Mouse (Mus musculus): ENCODE measurements around the gene Tpx2. TPM values are rescaled to one million over a fixed set of nuclear protein-coding genes. Genes with fewer than 3 reads are reported as not detected.
A peak's percentile ranks its signal among the peaks of the same experiment; 100 is the strongest.

Gene Tpx2
- polyA plus RNA-seq, 1 experiment = 0.39 TPM

DNA sequence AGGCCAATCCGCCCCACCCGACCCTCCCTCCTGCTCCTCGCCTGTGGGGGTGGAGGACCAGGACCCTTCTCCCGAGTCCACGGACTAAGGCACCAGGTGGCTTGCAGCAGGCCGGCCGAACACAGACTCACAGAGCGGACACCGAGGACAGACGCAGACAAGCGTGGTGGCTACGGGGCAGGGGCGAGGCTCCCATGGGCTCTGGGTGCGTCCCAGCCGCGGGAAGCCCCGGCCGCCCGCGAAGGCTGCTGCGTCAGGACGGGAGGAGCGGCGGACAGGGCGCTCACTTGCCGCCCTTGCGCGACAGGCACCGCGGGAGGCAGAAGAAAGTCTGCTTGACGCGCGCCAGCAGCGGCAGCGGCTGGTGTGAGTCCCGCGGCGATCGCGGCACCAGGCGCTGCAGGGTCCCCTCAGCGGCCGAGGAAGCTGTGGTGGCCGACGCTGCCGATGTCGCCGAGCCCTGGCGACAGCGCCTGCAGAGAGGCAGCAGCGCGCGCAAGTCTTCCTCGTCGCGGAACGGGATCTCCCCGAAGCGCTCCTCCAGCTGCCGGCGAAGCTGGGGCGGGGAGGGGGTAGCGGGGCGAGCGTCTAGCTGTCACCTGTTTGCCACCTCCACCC lies 95.2 kb downstream of the Tpx2 start:
- H3K27ac ChIP-seq (ENCODE audit: insufficient read depth, low read depth, low read length) = no peak overlapping the region
- H3K4me1 ChIP-seq (ENCODE audit: control insufficient read depth, insufficient read depth, low read length) = no peaks in the 10 kb centered on the region
- H3K4me3 ChIP-seq (ENCODE audit: insufficient read depth, low read depth, low read length) = 0 out of 2 replicates have a peak overlapping the region, but pooled peaks have one; percentile 7
- no peaks in the 10 kb centered on the region for H3K27me3 ChIP-seq (replicated peaks; ENCODE audit: control insufficient read depth, insufficient read depth, low read length)
- WGBS = 3% methylated on average over 65 of the region's 65 CpGs
- TF ChIP-seq POLR2A (IDR thresholded peaks at IDR 0.05; ENCODE audit: low read depth, low read length) (no peak), CTCF (conservative IDR thresholded peaks at IDR 0.05; ENCODE audit: insufficient read depth, insufficient read length, low read depth, low read length) (no peak)
- no peak for DNase-seq
- H3K36me3 ChIP-seq (ENCODE audit: control insufficient read depth, insufficient read depth, low read length) = no peaks in the 10 kb centered on the region

DNA sequence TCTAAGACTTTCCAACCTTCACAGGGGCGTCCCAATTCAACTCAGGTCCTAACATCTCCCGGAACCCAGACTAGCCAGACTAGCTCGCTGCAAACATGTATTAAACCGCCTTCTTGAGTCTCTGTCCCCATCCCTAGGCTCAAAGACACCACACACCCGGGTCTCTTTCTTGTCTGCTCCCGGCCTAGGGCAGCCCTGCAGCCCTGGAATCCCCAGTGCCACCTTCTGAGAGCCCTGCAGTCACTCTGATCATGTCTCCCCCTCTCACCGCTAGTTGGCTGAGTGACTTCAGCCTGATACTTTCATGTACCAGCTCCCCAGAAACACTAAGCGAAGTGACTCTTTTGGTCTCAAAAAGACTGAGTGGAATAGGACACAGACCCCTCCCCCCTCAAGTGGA lies 95.8 kb downstream of the Tpx2 start:
- no peak for TF ChIP-seq CTCF (conservative IDR thresholded peaks at IDR 0.05; ENCODE audit: insufficient read depth, insufficient read length, low read depth, low read length)
- TF ChIP-seq POLR2A (IDR thresholded peaks at IDR 0.05; ENCODE audit: low read depth, low read length) = no peak
- no peak for DNase-seq
- Histone ChIP-seq H3K4me3 (ENCODE audit: insufficient read depth, low read depth, low read length) (no peak overlapping the region), H3K4me1 (ENCODE audit: control insufficient read depth, insufficient read depth, low read length) (no peaks in the 10 kb centered on the region), H3K27ac (ENCODE audit: insufficient read depth, low read depth, low read length) (no peak overlapping the region), H3K36me3 (ENCODE audit: control insufficient read depth, insufficient read depth, low read length) (no peaks in the 10 kb centered on the region), H3K27me3 (replicated peaks; ENCODE audit: control insufficient read depth, insufficient read depth, low read length) (no peaks in the 10 kb centered on the region)
- 15% methylated on average over 8 of the region's 8 CpGs for WGBS

DNA sequence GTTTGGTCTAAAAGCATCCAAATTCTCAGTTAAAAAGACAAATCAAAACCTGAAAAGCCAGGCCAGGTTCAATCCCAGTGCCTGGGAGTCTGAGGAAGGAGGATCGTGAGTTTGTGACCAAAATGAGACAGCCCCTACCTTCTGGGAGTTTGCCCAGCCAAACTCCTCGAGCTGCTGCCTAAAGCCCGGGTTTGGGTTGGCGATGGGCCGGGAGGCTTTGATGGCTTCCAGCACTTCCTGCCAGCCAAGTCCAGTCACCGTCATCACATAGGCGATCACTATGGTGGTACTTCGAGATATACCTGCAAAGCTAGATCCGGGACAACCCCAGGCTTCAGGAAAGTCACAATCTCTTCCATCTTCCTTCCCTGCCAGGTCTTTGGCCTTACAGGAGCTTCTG lies 96.2 kb downstream of the Tpx2 start:
- WGBS = 68% methylated on average over 9 of the region's 9 CpGs
- Histone ChIP-seq H3K27me3 (replicated peaks; ENCODE audit: control insufficient read depth, insufficient read depth, low read length) (no peaks in the 10 kb centered on the region), H3K27ac (ENCODE audit: insufficient read depth, low read depth, low read length) (no peak overlapping the region), H3K4me3 (ENCODE audit: insufficient read depth, low read depth, low read length) (no peak overlapping the region), H3K4me1 (ENCODE audit: control insufficient read depth, insufficient read depth, low read length) (no peaks in the 10 kb centered on the region), H3K36me3 (ENCODE audit: control insufficient read depth, insufficient read depth, low read length) (no peaks in the 10 kb centered on the region)
- TF ChIP-seq CTCF (conservative IDR thresholded peaks at IDR 0.05; ENCODE audit: insufficient read depth, insufficient read length, low read depth, low read length) (no peak), POLR2A (IDR thresholded peaks at IDR 0.05; ENCODE audit: low read depth, low read length) (no peak)
- no peak for DNase-seq

Other genes with a start within 250 kb of the Tpx2 start
- gene Defb45, start 248.6 kb upstream of the Tpx2 start, polyA plus RNA-seq (2012; rRNA removed) = not detected in 2 replicates
- gene Defb36, start 243.6 kb upstream of the Tpx2 start, polyA plus RNA-seq (2012; rRNA removed) = 0.27 and 0.52 TPM in 2 replicates
- gene Defb25, start 224.9 kb upstream of the Tpx2 start, polyA plus RNA-seq (2012; rRNA removed) = 1.0 TPM in 1 of 2 replicates, not detected in the other
- gene Rem1, start 221.0 kb upstream of the Tpx2 start, polyA plus RNA-seq (2012; rRNA removed) = 10.5 and 13.5 TPM in 2 replicates
- gene H13, start 178.5 kb upstream of the Tpx2 start, polyA plus RNA-seq (2012; rRNA removed) = 129 and 161 TPM in 2 replicates
- 8.4 and 10.1 TPM in 2 replicates for gene Mcts2, start 160.9 kb upstream of the Tpx2 start, polyA plus RNA-seq (2012; rRNA removed)
- 156 and 235 TPM in 2 replicates for gene Id1, start 111.7 kb upstream of the Tpx2 start, polyA plus RNA-seq (2012; rRNA removed)
- 2.9 and 3.1 TPM in 2 replicates for gene Cox4i2, start 93.8 kb upstream of the Tpx2 start, polyA plus RNA-seq (2012; rRNA removed)
- gene Bcl2l1, start 16.2 kb upstream of the Tpx2 start, polyA plus RNA-seq (2012; rRNA removed) = 126 and 129 TPM in 2 replicates
- gene Mylk2, start 63.4 kb downstream of the Tpx2 start, polyA plus RNA-seq (2012; rRNA removed) = 0.07 and 1.1 TPM in 2 replicates
- gene Foxs1, start 85.2 kb downstream of the Tpx2 start, polyA plus RNA-seq (2012; rRNA removed) = 6.4 and 7.3 TPM in 2 replicates
- gene Dusp15, start 103.7 kb downstream of the Tpx2 start, polyA plus RNA-seq (2012; rRNA removed) = 12.3 and 20.6 TPM in 2 replicates
- 0.46 and 1.0 TPM in 2 replicates for gene Ttll9, start 114.5 kb downstream of the Tpx2 start, polyA plus RNA-seq (2012; rRNA removed)
- 55.7 and 68.4 TPM in 2 replicates for gene Pdrg1, start 167.5 kb downstream of the Tpx2 start, polyA plus RNA-seq (2012; rRNA removed)
- not detected in 2 replicates for gene Xkr7, start 183.9 kb downstream of the Tpx2 start, polyA plus RNA-seq (2012; rRNA removed)
- gene Ccm2l, start 218.0 kb downstream of the Tpx2 start, polyA plus RNA-seq (2012; rRNA removed) = 23.0 and 25.1 TPM in 2 replicates

Data from kidney, adult 2 months (tissue).